Mouse (Mus musculus) cerebellum, adult 2 months (tissue): ENCODE data around the gene Rhobtb1. TPM values are rescaled to one million over a fixed set of nuclear protein-coding genes. Genes with fewer than 3 reads are reported as not detected.
A peak's percentile ranks its signal among the peaks of the same experiment; 100 is the strongest.

Source experiments
- DNase-seq, 2 experiments: peaks; one replicate each; pipeline ENCODE4 v3.0.0; 2021
- H3K27ac ChIP-seq: fragments of 200-500 bp; 2 replicates; pipeline ENCODE4 v1.5.1; 2012; ENCODE audit warnings: low read length, control low read depth, inconsistent platforms; ENCODE audit not compliant: insufficient read depth
- H3K27me3 ChIP-seq: fragments of 200-500 bp; 2 replicates; pipeline ENCODE4 v1.6.1; 2012; ENCODE audit warnings: inconsistent platforms, mild to moderate bottlenecking, low read length, moderate library complexity; ENCODE audit not compliant: control insufficient read depth, insufficient read depth
- H3K4me1 ChIP-seq: fragments of 200-500 bp; 2 replicates; pipeline ENCODE4 v1.6.1; 2011; ENCODE audit warnings: low read length; ENCODE audit not compliant: control insufficient read depth, insufficient read depth
- H3K4me3 ChIP-seq: fragments of 200-500 bp; replicated peaks from 2 replicates; pipeline ENCODE3; 2011; ENCODE audit warnings: mild to moderate bottlenecking, low read depth, low read length, control low read depth; ENCODE audit not compliant: insufficient read depth
- CTCF ChIP-seq: fragments of 200-500 bp; IDR thresholded peaks from 2 replicates; pipeline ENCODE4 v1.5.1; 2011; ENCODE audit warnings: low read depth, mild to moderate bottlenecking, control low read depth, low read length, moderate library complexity, borderline replicate concordance; ENCODE audit not compliant: insufficient read depth
- POLR2A ChIP-seq: fragments of 200-500 bp; IDR thresholded peaks from 2 replicates; pipeline ENCODE4 v1.6.1; 2011; ENCODE audit warnings: low read length, control low read depth, borderline replicate concordance; ENCODE audit not compliant: insufficient read depth
- WGBS: fragments of 180-500 bp; shearing (Covaris S2); methylation state at CpG from one replicate; pipeline ENCODE4 v1.1.7; 2018; 5-methylcytosine and 5-hydroxymethylcytosine counted together
- polyA plus RNA-seq: library from polyadenylated mRNA; depleted of rRNA; stranded (reverse); fragments of >200 nt; gene quantifications from 2 replicates; pipeline ENCODE4 v1.2.3, GENCODE M21; 2012

The Rhobtb1 gene
- polyA plus RNA-seq, 1 experiment = 2.8 TPM

DNA sequence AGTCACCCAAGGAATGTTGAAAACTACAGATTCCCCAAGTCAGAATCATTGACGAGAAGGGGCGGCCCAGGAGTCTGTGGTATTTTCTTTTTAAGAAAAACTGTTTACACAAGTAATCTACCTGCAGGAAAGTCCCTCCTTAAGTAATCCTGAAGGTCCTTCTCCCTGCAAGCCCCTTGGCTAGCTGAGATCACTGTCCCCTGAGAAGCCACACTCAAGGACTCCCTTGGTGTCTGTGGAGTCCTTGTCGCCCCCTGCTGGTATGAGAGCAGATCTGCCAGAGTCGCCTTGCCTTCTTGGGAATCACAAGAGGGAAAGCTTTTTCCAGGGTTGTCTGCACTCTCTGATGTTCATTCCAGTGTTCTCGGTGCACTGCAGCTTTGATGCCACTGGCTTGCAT, 155.8 kb downstream of the Rhobtb1 start:
- Histone ChIP-seq H3K27me3 (no peaks in the 10 kb centered on the region; the same call in 1 of the 2 replicates), H3K4me3 (no peak overlapping the region), H3K27ac (no peak overlapping the region), H3K4me1 (no peaks in the 10 kb centered on the region)
- peak; percentile 39 for DNase-seq
- TF ChIP-seq POLR2A (no peak), CTCF (peak; percentile 70)
- WGBS = 45% methylated on average over 5 of the region's 5 CpGs

GRCm38 (mm10) chr10:69309109-69309508, 157.9 kb downstream of the Rhobtb1 start:
- Histone ChIP-seq H3K27ac (no peak overlapping the region), H3K4me1 (no peaks in the 10 kb centered on the region), H3K4me3 (no peak overlapping the region), H3K27me3 (no peaks in the 10 kb centered on the region)
- DNase-seq = no peak
- TF ChIP-seq CTCF (no peak), POLR2A (no peak)
- 53% methylated on average over 5 of the region's 5 CpGs for WGBS

DNA sequence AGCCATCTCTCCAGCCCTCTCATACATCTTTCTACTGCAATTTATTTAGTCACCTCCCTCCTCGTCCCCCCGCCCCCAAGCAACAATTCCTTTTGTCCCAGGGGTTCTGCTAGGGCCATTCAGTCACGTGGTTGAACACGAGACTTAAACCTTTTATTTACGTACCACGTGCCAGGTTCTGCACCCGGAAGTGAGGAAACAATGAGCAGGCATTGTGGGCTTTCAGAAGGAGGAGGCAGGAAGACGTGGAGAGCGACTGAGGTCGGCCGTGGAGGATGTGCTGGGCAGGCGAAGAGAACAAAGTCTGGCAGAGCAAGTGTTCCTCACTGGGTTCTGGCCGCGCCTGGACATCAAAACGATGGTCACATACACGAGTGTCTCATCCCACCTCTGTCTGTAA, 160.6 kb downstream of the Rhobtb1 start:
- TF ChIP-seq CTCF (no peak), POLR2A (no peak)
- WGBS = 72% methylated on average over 16 of the region's 16 CpGs

GRCm38 (mm10) chr10:69313944-69314343, 162.7 kb downstream of the Rhobtb1 start:
- WGBS = 79% methylated on average over 8 of the region's 8 CpGs
- Histone ChIP-seq H3K27me3 (no peaks in the 10 kb centered on the region), H3K27ac (no peak overlapping the region), H3K4me3 (no peak overlapping the region), H3K4me1 (no peaks in the 10 kb centered on the region)
- no peak for DNase-seq
- TF ChIP-seq POLR2A (no peak), CTCF (no peak)

More for the DNA sequence above, 160.6 kb downstream of the Rhobtb1 start:
- no peaks in the 10 kb centered on the region for H3K4me1 ChIP-seq
- H3K27me3 ChIP-seq = no peaks in the 10 kb centered on the region
- no peak for DNase-seq
- H3K27ac ChIP-seq = no peak overlapping the region
- no peak overlapping the region for H3K4me3 ChIP-seq

DNA sequence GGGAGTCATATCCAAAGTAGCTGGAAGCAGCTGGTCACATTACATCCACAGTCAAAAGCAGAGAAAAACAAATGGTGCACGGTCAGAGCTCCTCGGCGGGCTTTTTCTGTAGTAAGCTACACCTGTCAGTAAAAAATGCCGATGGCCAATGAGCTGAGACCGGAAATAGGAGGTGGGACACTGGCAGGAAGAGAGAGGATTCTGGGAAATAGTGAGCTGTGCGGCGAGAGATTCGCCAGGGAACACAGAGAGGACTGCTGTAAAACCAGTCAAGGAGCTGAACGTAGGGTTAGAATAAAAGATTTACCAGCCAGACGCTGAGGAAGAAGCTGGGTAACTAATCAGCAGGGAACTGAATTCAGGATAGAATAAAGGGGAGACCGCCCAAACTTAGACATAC, 167.3 kb downstream of the Rhobtb1 start:
- WGBS = 77% methylated on average over 11 of the region's 11 CpGs
- DNase-seq = no peak
- Histone ChIP-seq H3K27ac (no peak overlapping the region), H3K27me3 (no peaks in the 10 kb centered on the region), H3K4me3 (no peak overlapping the region), H3K4me1 (no peaks in the 10 kb centered on the region)
- TF ChIP-seq CTCF = no peak

DNA sequence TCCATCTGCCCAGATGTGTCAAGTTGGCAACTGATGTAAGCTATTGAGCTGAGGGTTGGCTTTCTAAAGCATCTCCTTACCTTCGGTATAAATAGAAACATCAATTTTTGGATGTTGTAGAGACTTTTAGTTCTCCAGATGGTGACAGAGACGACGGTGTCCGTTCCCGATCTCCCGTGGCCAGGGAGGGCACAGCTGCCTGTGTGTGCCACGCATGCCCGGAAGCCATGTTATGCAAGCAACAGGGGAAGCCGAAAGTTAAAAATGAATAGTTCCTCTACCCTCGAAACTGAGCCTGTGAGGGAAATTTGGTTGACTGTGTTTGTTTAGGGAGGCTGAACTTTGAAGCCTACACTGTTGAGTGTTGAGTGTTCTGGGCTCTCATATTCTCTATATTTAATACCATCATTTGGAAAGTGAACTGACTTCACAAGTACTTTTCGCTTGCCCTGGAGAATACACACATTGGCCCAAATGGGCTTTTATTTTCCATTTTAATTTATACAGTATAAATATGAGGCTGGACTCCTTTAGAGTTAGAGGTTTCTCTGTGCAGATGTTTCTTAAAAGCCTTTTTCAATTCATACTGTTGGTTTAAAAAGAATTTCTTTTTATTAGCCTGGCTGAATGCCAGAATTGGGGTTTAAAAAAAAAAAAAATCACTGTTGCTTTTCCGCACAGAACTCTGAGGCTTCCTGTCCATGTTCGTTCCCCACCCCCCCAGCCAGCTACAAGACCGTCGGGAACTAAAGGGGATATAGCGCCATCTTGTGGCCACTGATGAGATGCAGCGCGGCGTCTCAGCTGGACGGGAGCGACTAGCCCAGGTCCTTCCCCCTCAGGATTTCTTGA, 169.7 kb downstream of the Rhobtb1 start:
- peak; percentile 55 to 63 for DNase-seq
- 41% methylated on average over 21 of the region's 21 CpGs for WGBS
- peak; percentile 88 for TF ChIP-seq CTCF
- TF ChIP-seq POLR2A = no peak

GRCm38 (mm10) chr10:69321519-69322035, 170.3 kb downstream of the Rhobtb1 start:
- Histone ChIP-seq H3K27ac (no peak overlapping the region), H3K27me3 (no peaks in the 10 kb centered on the region), H3K4me1 (peaks cover 3% of the 10 kb centered on the region; the same call in 1 of the 2 replicates), H3K4me3 (no peak overlapping the region)
- DNase-seq = no peak
- TF ChIP-seq POLR2A (no peak), CTCF (no peak)
- WGBS = 50% methylated on average over 15 of the region's 15 CpGs

More for the DNA sequence above, 169.7 kb downstream of the Rhobtb1 start:
- no peak overlapping the region for H3K27ac ChIP-seq
- no peaks in the 10 kb centered on the region for H3K27me3 ChIP-seq
- H3K4me3 ChIP-seq = no peak overlapping the region
- no peaks in the 10 kb centered on the region for H3K4me1 ChIP-seq

- no peaks in the 10 kb centered on the region for H3K27me3 ChIP-seq
- TF ChIP-seq POLR2A (no peak), CTCF (no peak)
- 87% methylated on average over 13 of the region's 13 CpGs for WGBS
- no peak for DNase-seq
- peaks cover 3% of the 10 kb centered on the region; the same call in 1 of the 2 replicates for H3K4me1 ChIP-seq
- no peak overlapping the region for H3K27ac ChIP-seq
- H3K4me3 ChIP-seq = no peak overlapping the region
Measured at GRCm38 (mm10) chr10:69323986-69324385, 172.8 kb downstream of the Rhobtb1 start.
